Mouse (Mus musculus): ENCODE measurements around the gene Nacc1. TPM values are rescaled to one million over a fixed set of nuclear protein-coding genes. Genes with fewer than 3 reads are reported as not detected.

Nacc1 gene
- total and polyA plus RNA-seq, 3 experiments, result 42.5 to 106 TPM; not detected in 1

- H3K9ac ChIP-seq (ENCODE audit: control insufficient read depth, low read depth, low read length, poor library complexity, severe bottlenecking), result no peak overlapping the region
- no peak overlapping the region for H3K27ac ChIP-seq (ENCODE audit: control insufficient read depth, low read depth, low read length)
- no peaks in the 10 kb centered on the region for H3K27me3 ChIP-seq (ENCODE audit: control insufficient read depth in 1 of 2, insufficient read depth in 2 of 2, low read length in 2 of 2)
- peaks cover 6 to 20% of the 10 kb centered on the region in 2 experiments for H3K4me1 ChIP-seq (ENCODE audit: control insufficient read depth in 1 of 2, insufficient read depth in 2 of 2, low read length in 2 of 2)
- H3K4me3 ChIP-seq (ENCODE audit: control insufficient read depth in 1 of 2, insufficient read depth in 1 of 2, low read depth in 2 of 2, low read length in 2 of 2), result no peak overlapping the region
- peaks cover 17% of the 10 kb centered on the region for H3K79me2 ChIP-seq (ENCODE audit: control insufficient read depth, insufficient read depth, low read length, poor library complexity)
- peaks cover 0 to 12% of the 10 kb centered on the region in 2 experiments; a peak in 3 of 4 replicates for H3K36me3 ChIP-seq (ENCODE audit: control insufficient read depth in 1 of 2, insufficient read depth in 2 of 2, low read length in 2 of 2)
- no peaks in the 10 kb centered on the region for H3K9me3 ChIP-seq (replicated peaks; ENCODE audit: insufficient read depth, low read length)
- no peak for DNase-seq (ENCODE audit: low read depth, low spot score)
- TF ChIP-seq MYC (IDR thresholded peaks at IDR 0.05; ENCODE audit: low read depth, low read length) (no peak), USF1 (IDR thresholded peaks at IDR 0.05; ENCODE audit: low read depth, low read length) (no peak), NELFE (IDR thresholded peaks at IDR 0.05; ENCODE audit: low read depth, low read length) (no peak), ETS1 (IDR thresholded peaks at IDR 0.05; ENCODE audit: low read depth, low read length) (no peak), ZKSCAN1 (IDR thresholded peaks at IDR 0.05; ENCODE audit: low read depth, low read length) (no peak), JUND (IDR thresholded peaks at IDR 0.05; ENCODE audit: low read depth, low read length) (no peak), MAFK (IDR thresholded peaks at IDR 0.05; ENCODE audit: borderline replicate concordance, low read depth, low read length) (no peak), GATA1 (IDR thresholded peaks at IDR 0.05; ENCODE audit: low read depth, low read length) (no peak), SIN3A (IDR thresholded peaks at IDR 0.05; ENCODE audit: low read length) (no peak), MXI1 (IDR thresholded peaks at IDR 0.05; ENCODE audit: low read depth, low read length) (no peak), MAX (IDR thresholded peaks at IDR 0.05; ENCODE audit: low read length) (no peak), TCF12 (IDR thresholded peaks at IDR 0.05; ENCODE audit: low read depth, low read length) (no peak), USF2 (IDR thresholded peaks at IDR 0.05; ENCODE audit: borderline replicate concordance in 1 of 2, insufficient read depth in 1 of 2, low read depth in 1 of 2, low read length in 2 of 2) (no peak)
Observed at GRCm38 (mm10) chr8:84698288-84698687, 10.6 kb upstream of the Nacc1 start.

- peak; percentile 81 for DNase-seq (ENCODE audit: low read depth, low spot score)
- H3K36me3 ChIP-seq (ENCODE audit: control insufficient read depth in 1 of 2, insufficient read depth in 2 of 2, low read length in 2 of 2), result peaks cover 0 to 12% of the 10 kb centered on the region in 2 experiments; a peak in 3 of 4 replicates
- no peaks in the 10 kb centered on the region for H3K9me3 ChIP-seq (replicated peaks; ENCODE audit: insufficient read depth, low read length)
- H3K79me2 ChIP-seq (ENCODE audit: control insufficient read depth, insufficient read depth, low read length, poor library complexity), result peaks cover 8% of the 10 kb centered on the region
- no peak overlapping the region for H3K27ac ChIP-seq (ENCODE audit: control insufficient read depth, low read depth, low read length)
- H3K4me1 ChIP-seq (ENCODE audit: control insufficient read depth in 1 of 2, insufficient read depth in 2 of 2, low read length in 2 of 2), result peaks cover 6 to 18% of the 10 kb centered on the region in 2 experiments
- H3K9ac ChIP-seq (ENCODE audit: control insufficient read depth, low read depth, low read length, poor library complexity, severe bottlenecking), result no peak overlapping the region
- H3K4me3 ChIP-seq (ENCODE audit: control insufficient read depth in 1 of 2, insufficient read depth in 1 of 2, low read depth in 2 of 2, low read length in 2 of 2), result no peak overlapping the region
- no peaks in the 10 kb centered on the region for H3K27me3 ChIP-seq (ENCODE audit: control insufficient read depth in 1 of 2, insufficient read depth in 2 of 2, low read length in 2 of 2)
- TF ChIP-seq CTCF (IDR thresholded peaks at IDR 0.05 in 2 of 3, conservative IDR thresholded peaks at IDR 0.05 in 1 of 3; ENCODE audit: control insufficient read depth in 1 of 3, insufficient read depth in 1 of 3, low read depth in 2 of 3, low read length in 3 of 3, poor library complexity in 1 of 3, severe bottlenecking in 1 of 3) (peak; percentile 46 to 72 (median 72)), POLR2AphosphoS2 (IDR thresholded peaks at IDR 0.05; ENCODE audit: low read length) (no peak), MAZ (IDR thresholded peaks at IDR 0.05; ENCODE audit: low read depth, low read length) (peak; percentile 51; the same call in 1 of the 2 replicates), SMC3 (IDR thresholded peaks at IDR 0.05; ENCODE audit: low read depth, low read length) (peak; percentile 82), MAX (IDR thresholded peaks at IDR 0.05; ENCODE audit: low read length) (peak; percentile 58; the same call in 1 of the 2 replicates), TCF12 (IDR thresholded peaks at IDR 0.05; ENCODE audit: low read depth, low read length) (no peak), MYC (IDR thresholded peaks at IDR 0.05; ENCODE audit: low read depth, low read length) (peak; percentile 49; the same call in 1 of the 2 replicates), SIN3A (IDR thresholded peaks at IDR 0.05; ENCODE audit: low read length) (peak; percentile 60), ZC3H11A (IDR thresholded peaks at IDR 0.05; ENCODE audit: low read depth, low read length) (peak; percentile 56), JUND (IDR thresholded peaks at IDR 0.05; ENCODE audit: low read depth, low read length) (no peak), MXI1 (IDR thresholded peaks at IDR 0.05; ENCODE audit: low read depth, low read length) (peak; percentile 38; the same call in 1 of the 2 replicates), RAD21 (IDR thresholded peaks at IDR 0.05; ENCODE audit: low read depth, low read length) (peak; percentile 36)
Observed at GRCm38 (mm10) chr8:84697166-84698130, 9.8 kb upstream of the Nacc1 start.
